Mouse (Mus musculus): ENCODE results near the gene Eid1.

DNA sequence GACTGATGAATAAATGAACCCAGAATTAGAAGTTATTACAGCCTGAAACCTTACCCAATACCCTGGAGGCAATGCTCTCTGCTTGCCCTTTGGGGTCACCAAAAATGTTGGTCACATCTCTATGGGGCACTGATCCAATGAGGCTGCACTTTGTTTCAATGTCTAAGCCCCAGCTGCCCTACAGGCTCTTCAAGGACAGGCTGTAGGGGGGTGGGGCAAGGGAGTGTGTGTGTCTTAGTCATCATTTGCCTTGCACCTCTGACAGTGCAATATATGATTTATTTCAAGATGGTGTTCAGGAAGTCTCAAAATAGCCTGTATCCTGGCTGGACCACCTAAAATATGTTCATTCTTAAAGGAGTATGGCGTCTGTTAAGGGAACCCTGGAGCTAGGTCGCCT lies 28.7 kb downstream of the Eid1 start:
- no peak for TF ChIP-seq POLR2A (IDR thresholded peaks at IDR 0.05; ENCODE audit: insufficient read depth, low read depth, low read length)
- TF ChIP-seq CTCF (IDR thresholded peaks at IDR 0.05; ENCODE audit: insufficient read depth, low read depth, low read length): no peak

Data from olfactory bulb, adult 2 months (tissue).